Mouse (Mus musculus): ENCODE results near the gene Nras. TPM values are rescaled to one million over a fixed set of nuclear protein-coding genes. Genes with fewer than 3 reads are reported as not detected.

Gene Nras
- 6.5 and 9.1 TPM in 2 replicates for polyA plus RNA-seq (2012; rRNA removed)

DNA sequence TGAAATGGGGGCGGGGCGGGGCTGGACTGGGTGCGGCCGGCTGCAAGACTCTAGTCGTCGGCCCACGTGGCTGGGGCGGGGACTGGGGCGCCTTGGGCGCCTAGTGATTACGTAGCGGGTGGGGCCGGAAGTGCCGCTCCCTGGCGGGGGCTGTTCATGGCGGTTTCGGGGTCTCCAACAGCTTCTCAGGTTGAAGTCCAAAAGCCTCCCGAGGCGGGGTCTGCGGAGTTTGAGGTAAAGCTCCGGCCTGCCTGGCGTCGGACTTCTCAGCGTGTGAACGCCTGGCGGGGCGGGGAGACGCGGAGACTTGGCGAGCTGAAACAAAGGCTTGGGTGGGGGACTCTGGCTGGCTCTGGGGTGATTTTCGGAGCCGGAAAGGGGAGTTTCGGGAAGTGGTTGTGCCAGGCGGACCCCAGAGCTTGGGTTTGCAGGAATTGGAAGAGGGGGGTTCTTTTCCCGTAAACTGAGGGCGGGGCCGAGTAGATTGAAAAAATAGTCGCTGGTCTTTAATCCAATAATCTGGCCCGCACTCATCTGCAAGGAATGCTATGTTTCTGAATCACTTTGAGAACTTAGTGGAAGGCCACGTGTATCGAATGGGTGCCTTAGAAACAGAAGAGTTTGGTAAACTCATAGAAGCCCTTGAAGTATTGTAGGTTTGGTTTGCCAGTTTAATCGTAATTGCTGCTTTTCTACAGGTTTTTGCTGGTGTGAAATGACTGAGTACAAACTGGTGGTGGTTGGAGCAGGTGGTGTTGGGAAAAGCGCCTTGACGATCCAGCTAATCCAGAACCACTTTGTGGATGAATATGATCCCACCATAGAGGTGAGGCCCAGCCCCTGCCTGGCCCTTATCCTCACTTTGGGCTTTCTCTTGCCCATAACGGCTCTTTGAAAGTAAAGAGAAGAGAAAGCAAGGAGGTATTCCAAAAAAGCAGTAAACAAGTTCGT is at the start of gene Nras:
Gene Nras, plus strand, starts transcription at position 79 of the 951 bp plus-strand sequence.

DNA sequence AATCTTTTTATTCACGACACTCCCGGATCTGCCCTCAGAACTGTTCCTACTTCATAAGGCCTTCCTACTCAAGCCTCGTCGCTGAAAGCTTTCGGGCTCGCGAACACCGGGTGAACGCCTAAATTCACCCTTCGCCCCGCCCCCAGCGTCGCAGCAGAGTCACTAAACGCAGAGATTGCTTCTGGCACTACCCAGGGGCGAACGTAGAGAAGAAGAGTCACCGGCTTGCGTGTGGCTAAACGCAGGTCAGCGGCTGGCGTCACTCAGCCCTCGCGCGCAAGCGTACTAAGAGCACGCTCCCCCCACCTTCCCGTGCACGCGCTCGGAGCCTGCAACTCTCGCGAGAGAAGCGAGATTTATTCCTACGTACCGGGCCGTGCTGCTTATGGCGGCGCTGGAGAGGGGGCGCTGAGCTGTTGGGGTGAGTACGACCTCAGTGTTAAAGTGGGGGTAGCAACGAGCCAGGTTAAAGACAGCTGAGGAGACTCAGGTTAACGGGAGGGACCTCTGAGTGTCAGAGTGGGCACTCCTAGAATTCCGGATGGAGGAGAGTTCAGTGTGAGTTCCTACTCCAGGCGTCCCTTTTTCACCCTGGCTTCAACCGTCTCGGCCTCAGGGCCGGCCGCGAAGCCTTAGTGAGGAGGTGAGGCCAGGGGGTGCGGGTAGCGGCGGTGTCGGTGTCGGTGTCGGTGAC is 37.7 kb upstream of the Nras start, which contains the start of gene Csde1:
Gene Csde1, plus strand, starts transcription at position 178 of the 694 bp plus-strand sequence.

GRCm38 (mm10) chr3:103073771-103074170 is 15.7 kb downstream of the Nras start, which contains the start of gene Ampd1:
Ampd1 (plus strand) TSS chr3:103074014.

GRCm38 (mm10) chr3:103102454-103103390 is 44.6 kb downstream of the Nras start, which contains the start of gene Dennd2c:
Dennd2c (plus strand) TSS chr3:103102604.

Other genes starting within 250 kb of the Nras start
- gene Sycp1, start 122.2 kb upstream of the Nras start, polyA plus RNA-seq (2012; rRNA removed), result not detected in 2 replicates
- gene Nr1h5, start 94.2 kb upstream of the Nras start, polyA plus RNA-seq (2012; rRNA removed), result not detected in 2 replicates
- 18.2 and 23.7 TPM in 2 replicates for gene Sike1, start 62.6 kb upstream of the Nras start, polyA plus RNA-seq (2012; rRNA removed)
- gene Csde1, start 37.9 kb upstream of the Nras start, polyA plus RNA-seq (2012; rRNA removed), result 10.5 and 15.2 TPM in 2 replicates
- 0.05 TPM in 1 of 2 replicates, not detected in the other for gene Ampd1, start 15.7 kb downstream of the Nras start, polyA plus RNA-seq (2012; rRNA removed)
- 0.36 and 0.55 TPM in 2 replicates for gene Dennd2c, start 44.3 kb downstream of the Nras start, polyA plus RNA-seq (2012; rRNA removed)
- 19.2 and 22.4 TPM in 2 replicates for gene Bcas2, start 113.4 kb downstream of the Nras start, polyA plus RNA-seq (2012; rRNA removed)
- 5.6 and 5.8 TPM in 2 replicates for gene Trim33, start 221.0 kb downstream of the Nras start, polyA plus RNA-seq (2012; rRNA removed)